Mouse (Mus musculus): ENCODE data around the gene App.

The App gene

GRCm38 (mm10) chr16:85173373-85174081 is at the start of gene App:
Gene App (minus strand): TSS chr16:85173766.
- DNase-seq: peak; percentile 96

- no peak for DNase-seq
Measured at GRCm38 (mm10) chr16:85215846-85216245, 42.3 kb upstream of the App start.

GRCm38 (mm10) chr16:85215173-85215572 is 41.6 kb upstream of the App start:
- no peak for DNase-seq

GRCm38 (mm10) chr16:85195622-85196021 is 22.1 kb upstream of the App start:
- no peak for DNase-seq

GRCm38 (mm10) chr16:85195167-85195566 is 21.6 kb upstream of the App start:
- DNase-seq: no peak

- DNase-seq: no peak
Measured at GRCm38 (mm10) chr16:85181502-85181901, 7.9 kb upstream of the App start.

GRCm38 (mm10) chr16:85180710-85181109 is 7.1 kb upstream of the App start:
- DNase-seq: no peak

GRCm38 (mm10) chr16:85176666-85177065 is 3.1 kb upstream of the App start:
- DNase-seq: no peak

GRCm38 (mm10) chr16:85172571-85173372 is 794 bp downstream of the App start:
- DNase-seq: peak; percentile 73

GRCm38 (mm10) chr16:85171976-85172570 is 1.5 kb downstream of the App start:
- no peak for DNase-seq

GRCm38 (mm10) chr16:85170826-85171510 is 2.6 kb downstream of the App start:
- DNase-seq: no peak

GRCm38 (mm10) chr16:85168821-85169220 is 4.7 kb downstream of the App start:
- DNase-seq: peak; percentile 69

GRCm38 (mm10) chr16:85166205-85166604 is 7.4 kb downstream of the App start:
- DNase-seq: no peak

- DNase-seq: no peak
Measured at GRCm38 (mm10) chr16:85165631-85166030, 7.9 kb downstream of the App start.

- no peak for DNase-seq
Measured at GRCm38 (mm10) chr16:85165177-85165576, 8.4 kb downstream of the App start.

GRCm38 (mm10) chr16:85162779-85163178 is 10.8 kb downstream of the App start:
- no peak for DNase-seq

GRCm38 (mm10) chr16:85160140-85160539 is 13.4 kb downstream of the App start:
- no peak for DNase-seq

GRCm38 (mm10) chr16:85157796-85158546 is 15.6 kb downstream of the App start:
- DNase-seq: no peak

GRCm38 (mm10) chr16:85157156-85157555 is 16.4 kb downstream of the App start:
- no peak for DNase-seq

- no peak for DNase-seq
Measured at GRCm38 (mm10) chr16:85155836-85156235, 17.7 kb downstream of the App start.

GRCm38 (mm10) chr16:85152457-85152856 is 21.1 kb downstream of the App start:
- DNase-seq: no peak

GRCm38 (mm10) chr16:85151681-85152080 is 21.9 kb downstream of the App start:
- DNase-seq: no peak

- no peak for DNase-seq
Measured at GRCm38 (mm10) chr16:85150902-85151301, 22.7 kb downstream of the App start.
